Mouse (Mus musculus): ENCODE measurements around the gene Sart1.
A peak's percentile ranks its signal among the peaks of the same experiment; 100 is the strongest.
"Not testable (repeated sequence)": the region's sequence is repeated elsewhere in the genome, so short reads cannot be mapped to it uniquely, and the experiment has no call there.

Gene Sart1

DNA sequence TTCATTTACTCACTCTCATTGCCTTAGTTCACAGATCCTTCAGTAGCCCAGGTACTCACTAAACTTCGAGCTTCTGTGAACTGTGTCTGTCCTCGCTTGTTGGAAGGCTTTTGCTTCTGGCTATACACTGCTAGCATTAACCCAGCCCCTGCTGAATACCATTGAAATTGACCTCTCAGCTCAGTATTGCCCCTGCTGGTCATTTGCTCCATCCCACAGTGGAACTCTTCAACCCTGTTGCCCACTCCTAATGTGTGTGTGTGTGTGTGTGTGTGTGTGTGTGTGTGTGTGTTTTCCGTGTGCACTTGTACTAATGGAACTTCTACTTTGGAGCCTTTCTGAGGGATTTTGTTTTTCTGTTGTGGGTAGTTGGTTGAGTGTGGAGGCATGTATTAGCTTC, 17.6 kb downstream of the Sart1 start:
- DNase-seq (ENCODE audit: low spot score in 2 of 2) = no peak

DNA sequence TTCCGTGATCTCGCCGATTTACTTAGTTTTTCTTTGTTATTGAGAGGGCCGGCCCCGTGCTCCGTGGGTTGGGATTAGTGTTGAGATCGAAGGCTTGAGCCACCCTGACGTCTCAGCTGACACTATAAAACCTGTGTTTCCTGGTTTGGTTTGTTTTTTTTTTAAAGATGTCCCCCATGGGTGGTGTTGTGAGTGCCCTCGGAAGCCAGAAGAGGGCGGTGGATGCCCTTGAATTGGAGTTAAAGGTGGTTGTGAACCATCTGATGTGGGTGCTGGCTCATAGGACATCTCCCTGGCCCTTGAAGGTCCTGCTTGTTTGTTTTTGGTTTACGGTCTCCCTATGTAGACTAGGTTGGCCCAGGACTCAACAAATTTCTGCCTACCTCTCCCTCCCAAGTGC, 21.0 kb downstream of the Sart1 start:
- no peak for DNase-seq (ENCODE audit: low spot score in 2 of 2)

DNA sequence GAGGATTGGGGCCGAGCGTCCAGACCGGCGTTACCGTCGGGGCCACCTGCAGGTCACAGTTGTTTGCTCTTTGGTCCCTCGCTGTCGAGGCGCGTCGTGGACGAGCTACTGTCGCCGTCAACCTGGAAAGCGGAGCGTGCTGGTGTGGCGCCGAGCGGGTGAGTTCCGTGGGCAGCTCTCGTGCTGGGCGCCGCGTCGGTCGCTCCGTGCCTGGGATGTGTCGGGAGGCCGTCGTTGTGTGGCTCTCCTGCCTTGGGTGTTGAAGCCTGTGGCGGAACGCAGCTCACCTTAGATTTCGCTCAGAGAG, 21.5 kb downstream of the Sart1 start, which contains the start of gene Banf1:
Banf1 (minus strand) TSS at position 116 of the 307 bp plus-strand sequence.
- no peak for DNase-seq (ENCODE audit: low spot score in 2 of 2)

DNA sequence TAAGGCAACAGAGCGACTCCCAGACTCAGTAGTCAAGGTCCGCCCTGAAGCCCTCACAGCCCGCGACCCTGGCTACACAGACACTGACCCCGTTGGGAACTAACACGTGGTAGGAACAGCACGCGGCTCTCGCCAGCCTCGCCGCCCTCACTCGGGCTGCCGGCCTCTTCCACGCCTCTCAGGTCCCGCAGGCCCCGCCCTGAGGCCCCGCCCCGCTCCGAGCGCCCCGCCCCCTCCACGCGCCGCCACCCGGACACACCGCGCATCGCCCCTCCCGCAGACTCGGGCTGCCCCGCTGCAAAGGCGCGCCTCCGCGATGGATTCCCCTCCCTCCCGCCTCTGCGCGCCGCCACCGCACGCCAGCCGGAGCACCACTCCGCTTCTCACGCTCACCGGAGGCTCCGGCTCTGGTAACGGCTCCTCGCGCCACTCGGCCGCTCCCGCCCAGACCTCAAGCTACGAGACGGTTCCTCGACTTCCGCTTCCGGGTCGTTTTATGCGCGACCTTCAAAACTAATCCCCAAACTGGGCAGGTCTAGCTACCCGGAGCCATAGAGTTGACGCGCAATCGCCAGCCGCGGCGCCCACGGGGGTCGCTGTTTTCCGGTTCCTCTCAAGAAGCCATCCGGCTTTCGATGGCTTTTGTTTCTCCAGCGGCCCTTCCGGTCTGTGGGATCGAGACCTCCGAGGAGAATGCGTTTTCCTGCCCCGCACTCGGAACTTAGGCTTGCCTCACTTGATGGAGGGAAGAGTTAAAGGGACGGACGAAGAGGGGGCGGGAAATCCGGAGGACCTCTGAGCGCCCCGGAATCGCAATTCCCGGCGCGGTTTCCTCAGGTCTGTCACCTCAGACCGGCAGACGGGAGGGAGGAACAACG, 22.1 kb downstream of the Sart1 start, which contains the start of gene Eif1ad:
Eif1ad (plus strand) TSS at position 567 of the 878 bp plus-strand sequence.
- DNase-seq (ENCODE audit: low spot score in 2 of 2) = peak; percentile 88 to 96

DNA sequence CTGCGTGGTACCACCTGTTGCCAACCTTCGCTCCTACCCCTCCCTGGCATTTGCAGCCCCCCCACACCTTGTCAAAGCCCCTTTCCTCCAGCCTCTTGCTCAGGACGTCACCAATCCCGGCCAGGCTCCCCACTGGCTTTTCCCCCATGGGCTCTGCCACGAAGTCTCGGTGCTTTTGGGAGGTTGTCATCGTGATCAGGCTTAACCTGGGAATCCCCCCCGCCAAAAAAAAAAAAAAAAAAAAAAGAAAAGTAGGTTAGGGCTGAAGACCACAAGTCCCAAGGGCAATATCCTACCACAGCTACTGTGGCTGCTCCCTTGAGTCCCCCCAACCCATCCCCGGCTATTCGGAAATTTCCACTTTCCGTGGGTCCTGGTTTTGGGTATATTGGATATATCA, 22.8 kb downstream of the Sart1 start:
- DNase-seq (ENCODE audit: low spot score in 2 of 2) = no peak

DNA sequence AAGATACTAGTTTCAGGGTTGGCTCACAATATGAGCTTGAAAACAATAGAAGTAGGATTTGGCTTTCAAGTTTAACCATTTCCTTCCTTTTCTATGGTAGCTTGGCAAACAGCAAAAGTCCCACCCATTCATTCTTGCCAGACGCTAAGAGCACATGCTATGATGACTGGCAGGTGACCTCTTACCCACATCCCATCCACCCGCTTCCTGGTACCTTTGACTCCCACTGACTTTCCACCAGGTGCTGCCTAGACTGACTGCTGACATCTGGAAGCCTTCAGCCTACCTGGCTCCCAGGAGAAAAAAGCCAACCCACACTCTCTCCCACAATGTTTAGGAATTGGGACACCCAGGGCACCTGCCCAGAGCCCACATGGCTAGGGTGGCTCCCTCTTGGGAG, 24.4 kb downstream of the Sart1 start:
- no peak for DNase-seq (ENCODE audit: low spot score in 2 of 2)

DNA sequence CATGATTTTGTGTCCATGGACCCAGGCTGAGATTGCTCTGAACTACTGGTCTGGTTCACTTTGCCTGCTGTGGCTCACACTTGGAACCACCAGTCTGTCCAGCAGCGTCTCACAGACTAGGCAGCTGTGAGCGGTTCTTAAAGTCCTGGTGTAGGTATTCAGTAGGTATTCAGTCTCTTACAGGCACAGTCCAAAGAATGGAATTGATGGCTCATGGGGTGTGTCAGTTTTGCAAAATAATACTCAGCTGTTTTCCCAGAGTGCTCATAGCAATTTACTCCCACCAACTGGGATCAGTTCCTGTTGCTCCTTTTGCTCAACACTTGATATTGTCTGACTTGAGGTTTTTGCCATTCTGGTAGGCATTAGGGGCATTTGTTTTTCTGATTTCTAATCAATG, 26.3 kb downstream of the Sart1 start:
- no peak for DNase-seq (ENCODE audit: low spot score in 2 of 2)

DNA sequence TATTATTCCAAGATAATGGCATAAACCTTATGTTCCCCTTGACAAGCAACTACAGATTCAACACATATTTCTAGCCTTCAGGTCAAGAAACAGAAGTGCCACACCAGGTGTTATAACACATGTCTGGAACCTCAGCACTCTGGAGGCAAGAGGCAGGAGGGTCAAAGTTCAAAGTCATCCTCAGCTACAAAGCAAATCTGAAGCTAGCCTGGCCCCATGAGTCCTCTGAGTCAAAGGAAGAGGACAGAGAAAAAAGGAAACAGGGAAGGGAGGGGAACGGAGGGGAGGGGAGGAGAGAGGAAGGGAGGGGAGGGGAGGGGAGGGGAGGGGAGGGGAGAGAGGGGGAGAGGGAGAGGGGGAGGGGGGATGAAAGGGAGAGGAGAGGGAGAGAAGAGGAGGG, 32.4 kb downstream of the Sart1 start:
- no peak for DNase-seq (ENCODE audit: low spot score in 2 of 2)

DNA sequence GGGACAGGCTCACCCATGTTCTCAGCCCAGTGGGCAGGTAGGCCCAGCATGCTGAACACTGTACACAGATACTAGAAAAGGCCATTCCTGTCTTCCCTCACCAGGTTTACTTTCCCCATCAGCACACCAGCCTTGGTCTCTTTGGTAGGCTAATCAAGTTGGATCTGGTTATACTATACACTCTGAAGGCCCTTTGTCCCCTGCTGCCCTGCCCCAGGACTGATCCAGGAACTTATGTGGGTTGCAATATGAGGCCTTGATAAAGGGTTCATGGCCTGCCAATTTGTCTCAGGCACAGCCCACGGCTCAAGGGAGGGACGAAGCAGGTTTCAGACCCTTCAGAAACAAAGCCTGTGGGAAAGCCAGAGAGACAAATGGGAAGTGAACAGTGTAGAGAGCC, 34.9 kb downstream of the Sart1 start:
- DNase-seq (ENCODE audit: low spot score in 2 of 2) = no peak

DNA sequence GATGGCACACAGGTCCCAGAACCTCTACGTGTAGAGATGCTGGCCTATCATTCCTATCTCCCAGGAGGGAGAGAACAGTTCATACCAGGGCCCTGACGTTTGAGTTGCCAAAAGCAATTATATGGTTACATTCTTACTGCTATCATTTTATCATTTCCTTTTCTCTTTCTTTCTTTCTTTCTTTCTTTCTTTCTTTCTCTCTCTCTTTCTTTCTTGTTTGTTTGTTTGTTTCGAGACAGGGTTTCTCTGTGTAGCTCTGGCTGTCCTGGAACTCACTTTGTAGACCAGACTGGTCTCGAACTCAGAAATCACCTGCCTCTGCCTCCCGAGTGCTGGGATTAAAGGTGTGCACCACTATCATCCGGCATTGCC, 39.0 kb downstream of the Sart1 start, which contains the start of gene Cst6:
Cst6 (minus strand) TSS at position 73 of the 372 bp plus-strand sequence.
- DNase-seq (ENCODE audit: low spot score in 2 of 2) = not testable (repeated sequence)

DNA sequence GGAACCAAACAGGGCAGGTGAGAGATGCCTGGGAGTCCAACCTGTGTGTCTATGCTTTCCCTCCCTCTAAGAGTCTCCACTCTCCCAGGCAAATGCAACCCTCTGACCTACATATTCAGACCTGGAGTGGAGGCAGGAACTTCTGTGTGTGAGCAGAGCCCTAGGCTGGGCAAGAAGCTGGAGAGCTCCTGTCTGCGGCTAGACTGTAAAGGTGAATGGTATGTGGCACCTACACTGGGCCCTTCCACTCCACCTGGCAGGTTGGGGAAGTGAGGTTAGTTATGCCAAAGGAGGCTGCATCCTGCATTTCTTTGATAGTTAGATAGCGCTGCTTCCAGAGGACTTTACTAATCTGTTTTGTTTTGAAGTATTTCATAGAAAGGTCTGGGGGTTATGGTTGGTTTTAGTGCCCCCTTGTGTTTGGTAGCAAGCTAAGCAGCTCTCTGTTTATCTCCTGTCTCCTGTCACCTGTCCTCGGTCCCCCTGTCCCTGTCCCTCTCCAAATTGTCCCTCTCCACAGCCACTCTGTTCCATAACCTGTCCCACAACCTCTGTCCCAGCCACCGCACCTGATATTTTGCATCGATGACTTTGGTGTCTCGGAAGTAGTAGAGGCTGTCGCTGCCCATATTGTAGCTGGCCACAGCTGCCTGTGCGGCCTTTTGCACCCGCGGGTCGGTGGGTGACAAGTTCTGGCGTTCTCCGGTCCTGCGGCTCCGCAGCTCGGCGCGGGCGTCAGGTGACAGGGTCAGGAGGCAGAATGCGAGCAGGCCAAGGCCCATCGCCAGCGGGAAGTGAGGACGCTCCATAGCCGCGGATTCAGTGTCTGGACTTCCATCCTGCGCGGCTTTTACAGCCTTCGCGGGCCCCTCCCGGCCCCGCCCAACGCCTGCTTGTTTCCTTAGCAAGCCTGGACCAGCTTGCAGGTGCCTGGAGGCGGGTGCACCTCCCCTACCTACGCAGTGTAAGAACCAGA, 39.7 kb downstream of the Sart1 start:
- peak in 1 of 2 experiments; percentile 67 for DNase-seq (ENCODE audit: low spot score in 2 of 2)

DNA sequence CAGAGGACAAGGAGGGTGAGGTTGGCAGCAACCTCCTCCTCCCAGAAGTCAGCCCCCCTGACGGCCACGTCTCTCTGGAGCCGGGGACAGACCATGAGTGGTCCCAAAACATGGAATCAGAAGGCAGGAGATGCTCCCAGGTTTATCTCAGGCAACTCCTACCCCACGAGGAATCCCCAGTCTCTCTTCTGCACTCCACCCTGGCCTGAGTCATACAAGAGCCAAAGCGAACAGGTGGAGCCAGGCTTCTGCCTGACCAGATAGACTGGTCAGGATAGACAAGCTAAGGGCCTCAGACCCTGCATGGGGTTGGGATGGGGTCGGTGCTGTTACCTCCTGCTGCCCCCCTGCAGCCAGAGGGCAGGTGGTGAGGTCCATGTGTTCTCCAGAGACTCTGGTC, 40.4 kb downstream of the Sart1 start:
- DNase-seq (ENCODE audit: low spot score in 2 of 2) = no peak

DNA sequence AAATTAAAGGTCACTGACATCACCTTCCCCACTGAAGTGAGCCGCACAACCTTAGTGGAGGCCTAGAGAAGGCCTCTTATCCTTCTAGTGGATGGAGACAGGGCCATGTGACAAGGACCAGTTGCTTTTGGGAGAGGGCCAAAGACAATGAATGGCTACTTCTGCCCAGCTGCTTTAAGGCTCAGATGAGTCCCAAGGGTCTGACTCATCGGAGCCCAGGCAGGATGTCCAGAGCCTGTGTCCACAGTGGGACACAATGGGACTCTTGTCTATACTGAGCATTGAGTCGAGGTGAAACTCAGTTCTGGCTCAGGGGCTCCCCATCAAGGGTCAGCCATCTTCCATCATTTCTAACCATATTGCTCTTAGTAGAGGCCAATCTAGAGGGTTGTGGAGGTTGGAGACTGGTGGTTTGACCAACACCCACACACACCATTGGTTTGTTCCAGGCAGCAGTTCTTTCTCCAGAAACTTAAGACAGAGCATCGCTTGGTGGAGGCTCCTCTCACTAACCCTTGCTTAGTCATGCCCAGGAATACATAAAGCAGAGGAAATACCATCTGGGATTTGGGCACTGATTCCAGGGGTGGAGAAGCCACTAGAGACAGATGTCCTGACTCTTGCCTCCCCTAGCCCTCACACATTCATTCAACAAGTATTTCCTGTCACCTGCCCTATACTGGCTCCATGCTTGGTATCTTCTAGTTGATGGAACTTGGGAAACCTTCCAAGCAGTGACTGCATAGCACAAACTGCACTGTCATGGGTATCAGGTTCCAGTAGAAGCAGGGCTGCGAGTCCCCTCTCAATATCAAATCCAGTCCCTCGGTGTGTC, 43.0 kb downstream of the Sart1 start:
- no peak for DNase-seq (ENCODE audit: low spot score in 2 of 2)

DNA sequence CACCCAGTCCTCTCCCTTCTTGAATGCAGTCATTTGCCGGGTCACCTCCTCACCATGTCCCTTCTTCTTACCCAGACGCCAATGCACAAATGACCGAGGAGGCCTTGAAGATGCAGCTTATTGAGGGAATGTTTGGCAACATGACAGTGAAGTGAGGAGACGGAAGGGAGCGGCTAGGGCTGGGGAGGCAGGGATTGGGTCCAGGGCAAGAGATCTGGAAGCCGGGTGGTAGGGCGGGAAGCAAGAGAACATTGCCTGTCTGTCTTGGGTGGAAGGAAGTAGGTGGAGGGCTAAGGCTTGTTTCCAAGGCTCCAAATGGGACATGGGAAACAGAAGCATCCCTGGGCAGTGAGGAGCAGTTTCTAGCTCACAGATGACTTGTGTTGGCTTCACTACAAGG, 47.1 kb downstream of the Sart1 start:
- DNase-seq (ENCODE audit: low spot score in 2 of 2) = no peak

DNA sequence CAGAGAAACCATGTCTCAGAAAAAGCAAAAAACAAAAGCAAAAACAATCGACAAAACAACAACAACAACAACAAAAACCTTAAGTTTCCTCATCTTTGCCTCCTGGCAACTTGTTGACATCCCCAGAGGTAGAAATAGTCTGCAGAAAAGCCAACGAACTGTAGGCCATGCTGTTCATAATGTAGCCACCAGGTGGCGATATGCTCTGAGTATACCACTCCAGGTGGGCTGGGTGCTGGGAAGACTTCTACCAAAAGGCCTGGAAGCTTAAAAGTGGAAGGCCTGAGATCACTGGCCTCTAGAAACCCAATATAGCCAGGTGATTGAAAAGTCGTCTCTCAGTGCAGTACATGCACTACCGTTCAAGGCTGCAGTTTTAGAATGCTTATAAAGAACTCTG, 50.5 kb downstream of the Sart1 start:
- peak; percentile 39 to 44 for DNase-seq (ENCODE audit: low spot score in 2 of 2)

DNA sequence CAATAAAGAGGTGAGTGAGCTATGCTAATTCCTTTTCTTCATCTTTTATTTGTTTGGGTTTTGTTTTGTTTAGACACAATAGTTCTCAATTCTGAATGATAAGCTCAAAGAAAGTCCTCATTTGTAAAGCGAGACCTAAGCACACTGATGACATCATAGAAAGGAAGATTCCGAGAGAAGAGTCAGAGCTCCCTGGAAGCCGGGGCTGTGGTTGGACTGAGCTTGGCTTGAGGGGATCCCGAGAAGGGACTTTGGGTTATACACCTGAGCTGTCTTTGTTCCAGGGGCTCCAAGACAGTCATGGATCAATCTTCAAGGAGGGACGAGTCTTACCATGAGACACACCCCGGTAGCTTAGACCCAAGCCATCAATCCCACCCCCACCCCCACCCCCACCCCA, 53.1 kb downstream of the Sart1 start, which contains the start of gene Catsper1:
Catsper1 (plus strand) TSS at position 301 of the 400 bp plus-strand sequence.
- DNase-seq (ENCODE audit: low spot score in 2 of 2) = no peak

DNA sequence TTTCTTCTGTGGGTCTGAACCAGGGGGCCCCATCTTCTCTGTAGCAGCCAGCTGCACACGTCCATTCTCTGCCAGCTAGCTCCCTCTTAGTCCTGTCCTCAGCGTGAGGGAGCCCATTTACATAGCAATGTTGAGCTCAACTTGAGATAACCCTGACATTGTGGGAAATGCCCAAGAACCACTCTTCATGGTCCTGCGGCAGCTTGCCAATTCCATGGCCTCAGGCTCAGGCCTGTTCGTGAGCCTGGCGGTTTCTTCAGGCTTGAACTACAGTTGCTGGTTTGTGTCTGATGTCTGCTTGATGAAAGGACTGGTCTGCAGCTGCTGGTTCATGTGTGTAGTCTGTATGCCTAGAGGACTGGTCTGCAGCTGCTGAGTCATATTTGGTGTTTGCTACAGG, 53.8 kb downstream of the Sart1 start:
- no peak for DNase-seq (ENCODE audit: low spot score in 2 of 2)

DNA sequence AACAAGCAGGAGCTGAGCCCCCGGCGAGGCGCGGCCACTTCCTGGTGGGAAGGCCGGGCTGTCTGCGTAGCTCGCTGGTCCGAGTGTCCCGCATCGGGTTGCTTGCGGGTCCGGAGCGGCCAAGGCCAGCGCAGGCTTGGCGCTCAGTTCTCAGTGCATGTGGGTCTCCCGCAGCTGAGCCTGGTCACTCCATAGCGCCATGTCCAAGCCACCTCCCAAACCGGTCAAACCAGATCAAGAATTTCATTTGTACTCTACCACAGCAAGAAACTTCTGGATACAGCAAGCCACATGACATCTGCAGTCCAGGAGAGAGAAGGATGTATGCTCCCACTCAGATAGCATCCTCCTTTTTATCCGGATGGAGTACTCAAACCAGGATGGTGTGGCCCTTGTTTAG, 60.5 kb downstream of the Sart1 start:
- peak; percentile 30 to 37 for DNase-seq (ENCODE audit: low spot score in 2 of 2)

Measured in urinary bladder, adult 18-20 months (tissue).